17 mouse cellular contexts compared by ENCODE assay signal in genomic region chr15:85729256-85729655, GRCm38 (mm10). TPM values are rescaled to one million over a fixed set of nuclear protein-coding genes. Genes with fewer than 3 reads are reported as not detected.
"Had no signal": no experiment of that assay in that cellular context is flagged by ENCODE, and none has a peak within 500 bp of the region (broad histone marks: within the 10 kb centered on the region; RNA-seq: fewer than 3 reads in every experiment).

No protein-coding gene starts in this region.

- H3K4me3 ChIP-seq: kidney, embryonic 15.5 days; left cerebral cortex, adult 2 months; midbrain, embryonic 13.5 days had no signal

- H3K4me1 ChIP-seq: midbrain, embryonic 13.5 days had no signal

- H3K4me2 ChIP-seq: kidney, embryonic 15.5 days; lung, embryonic 14.5 days; midbrain, embryonic 13.5 days had no signal

- H3K27ac ChIP-seq: kidney, embryonic 15.5 days; left cerebral cortex, adult 2 months; liver, embryonic 14.5 days; macrophage; midbrain, embryonic 13.5 days had no signal

- H3K36me3 ChIP-seq: kidney, embryonic 15.5 days; midbrain, embryonic 13.5 days had no signal

- H3K9me3 ChIP-seq: kidney, embryonic 15.5 days; midbrain, embryonic 13.5 days had no signal

- H3K9ac ChIP-seq: kidney, embryonic 15.5 days; liver, embryonic 14.5 days; liver, postnatal 0 days; lung, embryonic 14.5 days; midbrain, embryonic 13.5 days had no signal

- ATAC-seq: intestine, embryonic 16.5 days; liver, postnatal 0 days; lung, postnatal 0 days; midbrain, embryonic 13.5 days; midbrain, embryonic 16.5 days had no signal

- DNase-seq: kidney, adult 18-20 months; kidney, postnatal 10 days; kidney, postnatal 36 days; layer of hippocampus, postnatal 36 days; liver, postnatal 0 days; lung, embryonic 14.5 days; thymus, adult 18-20 months; thymus, postnatal 36 days had no signal

RNA-seq across cellular contexts. Expression of gene Ppara, which starts 5.5 kb away (rescaled TPM):
- total RNA-seq: megakaryocyte, adult 5-6 weeks had no signal
- polyA plus RNA-seq: macrophage had no signal
